Mouse (Mus musculus): Measurements from ENCODE around the gene Dcaf17.

Dcaf17 gene

DNA sequence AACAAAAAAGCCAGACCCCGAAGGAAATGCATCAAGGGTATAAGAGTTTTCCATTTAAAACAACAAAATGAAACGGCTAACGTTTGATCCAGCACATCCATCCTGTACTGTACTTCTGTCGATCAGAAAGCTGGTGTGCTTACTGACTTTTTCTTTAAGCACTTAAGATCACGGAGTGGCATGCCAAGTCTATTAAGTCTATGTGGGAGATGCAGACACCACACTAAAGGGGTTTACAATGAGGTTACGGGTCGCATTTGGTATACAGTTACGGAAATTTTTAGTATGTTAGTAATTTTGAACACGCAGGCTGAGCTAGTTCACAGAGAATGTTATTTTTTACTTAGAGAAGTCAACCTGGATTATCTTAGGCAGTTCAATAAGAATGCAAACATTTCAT is 412 bp upstream of the Dcaf17 start:
- no peak for DNase-seq (ENCODE audit: low spot score)

DNA sequence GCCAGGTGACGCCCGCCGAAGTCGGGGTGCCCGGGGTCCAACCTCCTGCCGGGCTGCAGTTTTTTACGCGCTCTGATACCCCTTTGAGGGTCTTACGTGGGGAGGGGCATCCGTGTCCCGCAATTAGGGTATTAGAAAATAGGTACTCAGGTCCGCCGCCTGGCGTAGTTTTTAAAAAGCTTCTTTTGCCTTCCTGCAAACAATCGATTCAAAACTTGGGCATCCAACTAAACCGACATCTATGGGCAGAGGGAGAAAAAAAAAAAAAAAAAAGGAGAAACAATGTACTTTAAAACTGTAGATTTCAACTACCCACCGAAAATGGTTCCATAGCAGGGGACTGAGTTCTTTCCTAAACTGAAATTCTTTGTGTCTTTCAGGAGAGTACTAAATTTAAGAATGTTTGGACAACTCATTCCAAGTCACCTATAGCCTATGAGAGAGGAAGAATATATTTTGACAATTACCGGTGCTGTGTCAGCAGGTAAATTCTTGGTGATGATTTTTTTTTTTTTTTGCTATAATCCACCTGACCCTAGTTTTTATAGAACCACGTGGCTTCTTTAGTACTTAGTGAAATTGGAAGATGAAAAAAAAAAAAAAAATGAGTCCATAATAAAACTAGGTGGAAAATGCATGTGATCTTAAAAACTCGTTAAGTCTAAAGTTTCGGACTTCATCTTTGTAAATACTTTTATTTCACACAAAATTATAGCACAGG is 1.1 kb downstream of the Dcaf17 start:
- DNase-seq (ENCODE audit: low spot score): no peak

DNA sequence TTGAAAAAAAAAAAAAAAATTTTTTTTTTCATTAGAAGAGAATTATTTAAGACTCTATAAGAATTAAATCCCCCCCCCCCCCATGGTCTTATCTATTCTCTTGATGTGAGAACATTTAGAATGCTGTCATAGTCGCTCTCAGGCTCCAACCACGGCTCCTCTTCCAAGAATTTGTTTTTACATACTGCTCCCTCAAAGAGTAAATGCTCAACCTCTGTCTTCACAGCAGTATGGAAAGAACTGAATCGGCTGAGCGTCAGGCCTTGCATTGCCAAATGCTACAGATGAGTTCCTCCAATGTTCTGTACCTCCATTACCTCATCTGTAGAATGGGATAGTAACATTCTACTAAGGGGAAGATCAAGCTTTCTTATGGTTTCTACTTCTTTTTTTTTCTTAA is 16.5 kb downstream of the Dcaf17 start:
- no peak for DNase-seq (ENCODE audit: low spot score)

DNA sequence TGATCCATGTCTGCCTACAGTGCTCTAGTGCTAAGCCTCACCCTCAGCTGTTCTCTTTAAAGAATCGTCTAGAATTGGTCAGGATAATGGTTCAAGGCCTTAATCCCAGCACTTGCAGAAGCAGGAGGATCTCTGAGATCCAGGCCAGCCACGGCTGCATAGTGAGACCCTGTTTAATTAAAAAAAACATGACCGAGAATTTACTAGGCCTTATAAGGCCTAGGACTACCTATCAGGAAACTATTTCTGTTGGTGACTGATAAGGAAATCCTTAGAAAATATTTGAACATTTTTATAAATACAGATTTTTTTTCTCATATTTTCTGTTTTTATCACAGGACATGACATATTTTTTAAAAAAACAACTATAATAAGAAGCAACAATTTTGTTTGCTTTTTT is 18.2 kb downstream of the Dcaf17 start:
- no peak for DNase-seq (ENCODE audit: low spot score)

DNA sequence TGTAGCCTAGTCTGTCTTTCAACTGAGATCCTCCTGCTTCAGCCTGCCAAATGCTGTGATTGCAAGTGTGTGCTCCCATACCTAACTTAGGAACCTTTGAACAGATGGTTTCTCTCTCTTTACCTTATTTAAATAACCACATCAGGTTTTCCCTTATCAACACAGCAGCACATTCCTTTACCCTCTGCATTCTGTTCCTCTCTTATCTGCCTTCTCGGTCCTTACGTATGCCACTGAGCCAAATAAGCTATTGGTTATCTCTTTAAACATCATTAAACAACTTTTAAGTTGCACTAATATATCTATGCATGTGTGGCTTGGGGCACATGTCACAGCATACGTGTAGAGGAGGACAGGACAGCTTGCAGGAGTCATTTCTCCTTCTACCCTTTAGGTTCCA is 18.7 kb downstream of the Dcaf17 start:
- DNase-seq (ENCODE audit: low spot score): no peak

DNA sequence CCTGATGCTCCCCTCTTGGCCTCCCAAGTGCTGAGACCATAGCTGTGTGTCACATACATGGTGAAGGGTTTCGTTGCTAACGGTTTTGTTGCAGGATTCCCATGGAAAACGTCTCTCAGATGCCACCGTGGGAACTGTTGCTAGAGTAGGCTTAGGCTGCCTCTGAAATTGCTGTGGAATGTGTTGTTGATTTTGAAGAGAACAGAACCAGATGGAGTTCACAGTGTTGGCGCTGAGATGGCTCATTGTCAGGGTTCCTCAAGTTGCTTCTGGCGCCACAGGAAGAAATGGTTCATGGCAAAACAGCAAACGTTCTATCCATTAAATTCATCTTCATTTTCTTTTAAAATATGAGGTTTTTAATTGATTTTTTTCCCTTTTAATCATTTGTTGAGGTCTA is 27.3 kb downstream of the Dcaf17 start:
- no peak for DNase-seq (ENCODE audit: low spot score)

DNA sequence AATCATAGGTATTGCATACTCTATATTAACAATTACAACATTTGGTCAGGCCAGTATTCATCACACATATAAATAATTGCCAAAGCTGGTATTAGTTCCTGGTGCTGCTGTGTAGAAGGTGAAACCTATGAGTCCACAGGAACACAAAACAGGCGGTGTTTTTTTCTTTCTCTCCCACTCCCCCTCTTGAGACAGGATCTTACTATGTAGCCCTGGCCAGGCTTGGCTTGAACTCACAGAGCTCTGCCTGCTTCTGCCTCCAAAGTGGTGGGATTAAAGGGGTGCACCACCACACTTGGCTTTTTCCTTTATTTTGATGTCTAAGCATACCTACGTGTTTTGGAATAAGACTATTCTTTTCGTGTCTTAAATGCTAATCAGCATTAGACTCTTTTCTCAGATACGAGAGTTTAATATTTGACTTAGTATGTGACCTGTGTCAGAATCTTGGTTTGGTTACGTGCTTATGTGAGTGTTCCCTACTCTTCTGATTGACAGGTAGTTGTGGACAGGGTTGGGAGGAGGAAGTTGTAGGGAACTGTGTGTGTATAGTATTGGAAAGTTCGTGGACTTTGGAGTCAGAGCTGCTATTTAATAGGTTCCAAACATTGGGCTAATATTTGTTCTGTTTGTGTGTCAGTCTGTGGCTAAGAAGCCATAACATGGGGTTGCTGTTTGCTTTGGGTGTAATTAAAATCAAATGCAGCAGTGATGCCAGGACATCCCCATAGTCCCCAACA is 28.5 kb downstream of the Dcaf17 start:
- no peak for DNase-seq (ENCODE audit: low spot score)

DNA sequence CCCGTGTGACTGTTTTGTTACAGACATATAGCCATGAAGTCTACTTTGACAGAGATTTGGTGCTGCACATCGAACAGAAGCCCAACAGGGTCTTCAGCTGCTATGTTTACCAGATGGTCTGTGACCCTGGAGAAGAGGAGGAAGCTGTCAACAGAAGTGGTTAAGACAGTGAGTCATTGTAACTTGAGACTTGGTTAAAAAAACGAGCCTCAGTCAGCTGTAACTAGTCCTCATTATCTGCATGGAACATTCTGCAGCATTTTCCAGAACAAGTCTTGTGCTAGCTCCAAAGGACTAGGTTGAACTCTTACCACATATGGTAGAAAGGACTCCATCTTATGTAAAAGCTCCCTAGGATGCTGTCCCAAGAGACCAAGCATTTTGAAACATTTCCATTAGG is 34.6 kb downstream of the Dcaf17 start:
- no peak for DNase-seq (ENCODE audit: low spot score)

DNA sequence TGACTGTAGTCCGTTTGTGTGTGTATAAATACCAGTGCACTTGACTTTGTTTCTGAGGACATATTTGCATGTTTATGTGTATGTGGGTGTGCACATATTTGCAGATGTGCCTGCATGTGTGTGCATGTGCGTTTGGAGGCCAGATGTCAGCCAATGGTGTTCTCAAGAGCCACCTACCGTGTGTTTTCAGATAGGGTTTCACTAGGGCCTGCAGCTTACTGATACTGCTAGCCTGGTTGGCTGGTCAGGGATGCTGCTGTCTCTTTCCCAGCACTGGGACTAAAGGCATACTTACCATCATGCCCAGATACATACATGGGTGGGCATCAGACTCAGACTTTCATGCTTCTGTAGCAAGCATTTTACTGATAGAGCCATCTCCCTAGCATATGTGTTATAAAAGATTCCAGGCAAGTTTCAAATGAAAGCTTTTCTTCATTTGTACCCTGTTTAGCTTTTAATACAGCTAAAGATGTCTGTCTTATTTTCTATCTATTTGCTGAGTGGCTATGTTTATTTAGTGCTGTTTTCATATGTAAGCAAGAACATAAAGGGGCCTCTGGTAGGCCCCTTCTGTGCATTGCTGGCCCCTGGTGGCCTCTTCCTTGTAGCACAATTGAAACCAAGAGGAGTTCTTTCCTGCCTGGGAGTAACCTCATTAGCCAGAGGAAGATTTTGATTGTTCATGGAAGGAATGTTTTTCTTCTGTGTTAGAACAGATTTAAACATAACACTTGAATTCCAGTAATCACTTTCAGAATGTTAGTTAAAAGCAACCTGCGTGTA is 35.7 kb downstream of the Dcaf17 start:
- DNase-seq (ENCODE audit: low spot score): no peak

DNA sequence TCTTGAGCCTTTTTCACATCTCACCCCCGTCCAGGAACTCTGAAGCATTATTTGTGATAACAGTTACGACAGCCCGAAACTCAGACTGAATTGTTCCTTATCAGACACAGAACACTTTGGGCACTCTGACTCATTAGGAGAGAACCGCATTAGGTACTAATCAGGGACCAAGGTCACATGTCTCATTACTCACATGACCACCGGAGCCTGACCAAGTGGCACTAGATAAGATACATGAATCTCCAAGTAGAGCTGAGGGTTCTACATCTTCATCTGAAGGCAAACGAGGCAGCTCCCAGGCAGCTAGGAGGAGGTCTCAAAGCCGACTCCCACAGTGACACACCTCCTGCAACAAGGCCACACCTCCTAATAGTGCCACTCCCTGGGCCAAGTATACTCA is 41.0 kb downstream of the Dcaf17 start:
- DNase-seq (ENCODE audit: low spot score): no peak

DNA sequence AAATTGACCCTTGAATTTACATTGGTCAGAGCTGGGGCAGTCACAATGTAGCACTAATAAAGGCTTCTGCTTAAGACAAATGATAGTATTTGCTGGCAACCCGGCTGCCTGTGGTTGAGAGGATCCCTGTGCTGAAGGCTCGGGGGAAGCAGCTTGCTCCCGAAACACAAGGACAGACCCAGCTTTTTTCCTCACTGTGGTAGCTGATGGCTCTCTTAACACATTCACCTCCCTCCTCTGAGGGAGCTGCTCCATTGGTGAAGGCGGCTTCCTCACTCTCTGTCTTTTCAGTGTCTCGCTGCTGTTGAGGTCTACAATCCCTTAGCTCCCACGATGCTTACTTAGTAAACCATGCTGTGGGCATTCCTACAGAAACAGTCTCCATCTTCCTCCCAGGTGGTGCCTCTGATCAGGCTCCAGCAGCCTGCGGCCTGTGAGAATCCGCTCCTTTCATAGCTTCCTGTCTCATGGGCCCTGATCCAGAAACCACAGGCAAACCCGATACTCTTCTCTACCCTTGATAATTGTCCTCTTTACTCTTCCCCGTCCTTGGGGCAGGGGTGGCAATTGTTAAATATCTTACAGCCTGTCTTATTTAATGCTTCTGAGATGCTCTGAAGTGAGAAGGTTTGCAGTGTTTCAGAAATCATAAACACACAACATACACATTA is 47.6 kb downstream of the Dcaf17 start:
- no peak for DNase-seq (ENCODE audit: low spot score)

DNA sequence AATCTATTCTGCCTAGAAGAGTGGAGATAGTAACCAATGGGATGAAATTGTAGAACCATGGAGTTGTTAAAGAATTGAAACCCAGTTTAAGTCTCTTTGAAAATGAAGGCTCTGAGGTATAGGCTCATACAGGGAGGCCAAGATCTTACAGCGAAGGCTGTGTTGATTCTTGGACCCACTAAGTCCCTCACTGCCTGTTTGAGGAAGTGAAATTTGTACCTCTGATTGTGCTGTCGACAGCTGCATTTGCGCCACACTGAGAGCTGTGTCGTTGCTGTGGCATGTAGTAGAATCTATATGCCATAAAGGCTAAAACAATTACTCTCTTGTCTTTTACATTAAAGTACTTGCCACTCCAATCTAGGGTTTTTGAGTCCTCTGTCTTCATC is 48.2 kb downstream of the Dcaf17 start:
- DNase-seq (ENCODE audit: low spot score): no peak

DNA sequence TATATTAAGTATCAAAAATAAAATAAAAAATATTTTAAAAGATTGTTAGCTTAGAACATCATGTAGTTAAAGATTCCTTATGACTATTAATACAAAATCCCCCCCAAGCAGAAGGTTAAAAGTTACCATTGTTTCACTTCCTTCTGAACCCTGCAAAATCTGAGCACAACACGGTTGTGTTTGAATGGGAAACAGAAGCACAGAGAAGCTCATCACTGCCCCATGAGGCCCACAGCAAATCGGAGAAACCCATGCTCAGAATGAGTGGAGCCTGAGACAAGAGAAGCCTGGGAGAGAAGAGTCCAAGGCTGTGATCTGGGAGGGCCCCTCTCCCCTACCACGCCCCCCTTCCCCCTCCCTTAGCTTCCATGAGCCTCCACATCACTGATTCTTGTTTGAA is 49.6 kb downstream of the Dcaf17 start:
- no peak for DNase-seq (ENCODE audit: low spot score)

DNA sequence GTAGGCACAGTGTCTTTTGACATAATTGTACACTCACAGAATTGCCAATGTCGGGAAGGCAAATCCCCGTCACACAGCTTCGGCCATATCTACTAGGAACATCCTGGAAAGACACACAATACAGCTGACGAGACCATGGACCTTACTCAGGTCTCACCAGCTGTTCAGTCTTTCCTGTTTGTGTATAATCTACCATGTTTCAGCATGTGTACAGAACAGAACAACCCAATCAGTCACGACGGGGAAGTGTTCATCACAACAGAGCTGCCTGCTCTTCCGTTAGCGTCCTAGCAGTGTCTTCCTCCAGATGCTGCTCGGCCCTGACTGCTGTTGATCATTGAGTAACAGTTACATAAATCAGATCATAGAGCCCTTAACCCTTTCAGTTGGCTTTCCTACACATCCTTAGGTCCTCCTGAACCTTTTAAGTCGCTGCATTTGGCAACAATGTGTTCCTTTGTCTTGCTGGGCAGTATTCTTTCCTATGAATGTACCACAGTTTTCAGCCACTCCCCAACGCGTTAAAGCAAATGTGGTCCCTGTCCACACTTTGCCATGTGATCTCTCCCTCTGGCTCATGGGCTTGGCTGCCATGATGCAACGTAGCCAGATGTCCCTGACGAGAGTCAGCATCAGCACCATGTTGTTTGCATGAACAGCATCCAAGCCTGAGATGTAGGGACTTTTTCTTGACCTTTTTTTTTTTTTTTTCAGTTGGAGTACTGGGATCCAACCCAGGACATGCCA is 50.5 kb downstream of the Dcaf17 start:
- DNase-seq (ENCODE audit: low spot score): no peak

DNA sequence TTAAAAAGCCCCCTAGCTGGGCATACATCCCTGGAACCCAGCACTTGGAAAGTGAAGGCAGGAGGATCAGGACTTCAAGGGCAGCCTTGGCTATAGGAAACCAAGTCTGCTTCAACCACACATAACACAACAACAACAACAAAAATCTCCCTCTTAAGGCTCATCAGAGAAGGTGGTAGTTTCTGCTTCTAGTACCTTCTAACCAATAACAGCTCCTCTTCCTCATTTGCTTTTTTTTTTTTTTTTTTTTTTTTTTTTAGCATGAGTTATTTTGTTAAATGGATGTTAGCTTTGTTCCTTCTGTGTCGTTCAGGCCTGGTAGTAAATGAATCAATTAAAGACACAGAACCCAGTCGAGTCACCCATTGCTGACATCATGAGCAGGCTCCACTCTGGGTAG is 52.1 kb downstream of the Dcaf17 start:
- DNase-seq (ENCODE audit: low spot score): no peak

DNA sequence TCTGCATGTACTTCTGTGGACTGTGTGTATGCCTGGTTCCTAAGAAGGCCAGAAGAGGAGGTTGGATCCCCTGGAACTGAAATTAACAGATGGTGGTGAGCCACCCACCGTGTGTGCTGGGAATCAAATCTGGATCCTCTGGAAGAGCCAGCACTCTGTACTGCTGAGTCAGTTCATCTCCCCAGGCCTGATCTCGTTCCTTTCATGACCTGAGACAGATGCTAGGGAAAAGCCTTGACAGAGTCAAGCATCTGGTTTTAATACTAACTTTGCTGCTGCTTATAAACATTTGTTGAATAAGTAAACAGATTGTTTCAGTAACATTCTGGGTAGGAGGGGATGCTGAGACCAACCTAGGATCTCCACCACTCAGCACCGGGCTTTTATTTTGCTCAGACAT is 53.4 kb downstream of the Dcaf17 start:
- DNase-seq (ENCODE audit: low spot score): no peak

DNA sequence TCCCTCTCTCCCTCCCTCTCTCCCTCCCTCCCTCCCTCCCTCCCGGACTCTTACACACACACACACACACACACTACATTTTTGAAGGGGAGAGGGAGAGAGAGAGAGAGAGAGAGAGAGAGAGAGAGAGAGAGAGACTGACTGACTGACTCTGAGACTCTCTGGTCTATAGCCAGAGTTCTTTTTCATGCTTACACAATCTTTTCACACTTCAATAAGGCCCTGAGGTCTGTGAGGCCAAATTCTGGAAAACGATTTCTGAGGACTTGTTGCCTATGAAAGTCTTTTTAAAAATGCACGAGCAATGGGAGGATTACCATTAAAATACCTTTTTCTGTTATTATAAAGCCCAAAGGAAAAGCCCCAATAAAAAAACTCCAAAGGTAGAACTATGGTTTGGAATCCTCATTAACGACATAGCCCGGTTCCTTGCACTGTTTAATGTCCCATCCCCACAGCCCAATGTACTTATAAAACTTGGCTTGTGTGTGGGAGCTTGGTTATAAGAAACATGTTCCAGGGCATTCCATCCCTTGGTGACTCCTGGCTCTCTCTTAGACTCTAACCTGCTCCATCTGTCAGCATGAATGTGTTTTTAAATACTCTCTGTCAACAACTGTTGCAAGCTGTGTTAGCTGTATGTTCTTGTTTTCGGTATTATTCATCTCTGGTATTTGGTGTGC is 58.5 kb downstream of the Dcaf17 start:
- no peak for DNase-seq (ENCODE audit: low spot score)

DNA sequence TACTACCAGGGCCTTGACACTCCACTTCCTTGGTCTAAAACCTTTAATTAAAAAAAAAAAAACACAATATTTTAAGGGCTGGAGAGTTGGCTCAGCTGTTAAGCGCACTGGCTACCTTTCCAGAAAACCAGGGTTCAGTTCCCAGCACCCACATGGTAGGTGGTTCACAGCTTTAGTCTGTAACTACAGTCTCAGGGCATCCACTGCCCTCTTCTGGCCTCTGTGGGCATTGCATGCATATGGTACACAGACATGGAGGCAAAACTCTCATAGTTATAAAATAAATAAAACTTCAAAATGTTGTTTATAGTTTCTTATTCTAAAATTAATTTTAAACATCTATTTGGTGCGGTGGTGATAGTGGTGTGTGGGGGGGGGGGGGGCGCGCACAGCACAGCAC is 61.0 kb downstream of the Dcaf17 start:
- no peak for DNase-seq (ENCODE audit: low spot score)

DNA sequence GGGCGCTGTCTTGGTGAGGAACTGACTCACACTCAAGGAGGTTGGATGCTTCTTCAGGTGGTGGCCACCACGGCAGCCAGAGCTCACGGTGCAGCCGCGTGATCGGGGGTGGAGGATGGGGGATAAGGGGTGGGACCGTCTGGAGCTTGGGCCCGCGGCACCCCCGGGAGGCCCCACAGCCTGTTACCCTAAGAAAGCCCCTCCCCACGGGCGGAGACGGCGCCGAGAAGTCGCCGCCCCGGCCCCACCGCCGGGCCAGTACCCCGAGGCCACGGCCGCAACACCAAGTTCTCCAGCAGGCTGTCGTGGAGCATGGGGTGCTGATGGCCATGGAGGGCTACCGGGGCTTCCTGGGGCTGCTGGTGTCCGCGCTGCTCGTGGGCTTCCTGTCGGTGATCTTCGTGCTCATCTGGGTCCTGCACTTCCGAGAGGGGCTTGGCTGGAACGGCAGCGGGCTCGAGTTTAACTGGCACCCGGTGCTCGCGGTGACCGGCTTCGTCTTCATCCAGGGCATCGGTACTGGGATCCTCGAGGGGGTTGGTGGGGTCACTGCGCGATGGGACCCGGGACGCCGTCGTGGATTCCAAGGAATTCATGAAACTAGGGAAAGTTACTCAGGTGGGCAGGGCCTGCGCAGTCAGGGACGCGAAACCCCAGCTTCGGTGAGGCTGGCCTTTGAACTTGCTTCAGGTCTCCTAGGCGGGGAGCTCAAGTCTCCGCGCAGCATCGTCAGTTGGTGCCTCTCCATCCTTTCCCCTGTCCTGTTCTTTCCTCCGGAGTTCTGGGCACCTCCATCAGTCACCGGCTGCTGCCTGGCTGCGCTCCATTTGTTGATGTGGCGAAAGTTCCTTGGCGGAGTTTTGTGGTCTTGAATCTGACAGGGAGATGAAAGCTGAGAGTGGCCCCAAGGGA is 62.9 kb downstream of the Dcaf17 start, which contains the start of gene Cybrd1:
Cybrd1 (plus strand) TSS at position 127 of the 912 bp plus-strand sequence.
- no peak for DNase-seq (ENCODE audit: low spot score)

DNA sequence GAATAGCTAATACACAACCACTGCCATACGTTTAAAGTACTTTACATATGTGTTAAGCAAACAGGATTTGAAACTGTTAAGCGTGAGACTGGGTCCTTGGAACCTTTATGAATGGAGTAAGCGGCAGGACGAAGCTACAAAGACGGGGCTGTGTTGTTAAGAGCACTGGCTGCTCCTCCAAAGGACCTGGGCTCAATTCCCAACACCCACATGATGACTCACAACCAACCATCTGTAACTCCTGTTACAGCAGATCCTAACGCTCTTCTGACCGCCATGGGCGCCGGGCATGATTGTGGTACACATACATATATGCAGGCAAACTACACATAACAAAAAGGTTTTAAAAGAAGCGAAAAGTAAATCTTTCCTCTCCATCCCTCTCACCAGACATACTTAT is 65.7 kb downstream of the Dcaf17 start:
- DNase-seq (ENCODE audit: low spot score): no peak

All from left cerebral cortex, adult 11 months (tissue).